In the genomic region with DNA sequence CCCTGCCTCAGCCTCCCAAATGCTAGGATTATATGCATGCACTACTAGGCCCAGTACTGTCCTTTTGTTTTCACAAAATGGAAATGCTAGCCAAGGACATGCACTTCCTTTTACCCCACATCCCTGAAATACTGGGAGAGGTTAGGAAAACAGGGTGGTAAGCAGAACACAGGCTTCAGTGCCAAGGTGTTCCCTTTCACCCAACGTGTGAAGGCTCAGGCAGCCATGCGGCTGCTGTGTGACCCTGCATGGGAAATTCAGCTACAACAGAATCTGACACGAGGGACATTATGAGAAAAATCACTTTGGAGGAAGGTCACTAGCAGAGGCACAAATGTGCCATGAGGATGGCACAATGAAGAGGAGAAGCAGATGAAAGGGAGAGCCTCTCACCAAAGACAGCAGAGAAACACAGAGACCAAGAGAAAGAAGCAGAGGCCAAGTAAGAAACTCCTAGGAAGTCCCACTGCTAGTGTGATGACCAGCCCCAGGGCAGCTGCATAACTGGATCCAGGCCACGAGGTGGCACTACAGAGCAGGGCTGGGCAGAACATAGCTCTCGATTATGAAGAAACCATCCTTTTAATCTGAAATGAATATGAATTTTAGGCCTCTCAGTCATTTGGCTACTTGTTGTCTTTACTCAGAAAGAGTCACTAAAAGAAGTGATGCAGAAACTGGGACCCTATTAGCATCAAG, we compare ENCODE assay signal across 8 mouse cellular contexts. TPM values are rescaled to one million over a fixed set of nuclear protein-coding genes. Genes with fewer than 3 reads are reported as not detected.
DNase-seq lines count a peak whose midpoint lies in the region; ATAC-seq and TF ChIP-seq lines count a peak whose summit lies in the region.
"Had no signal": no experiment of that assay in that cellular context is flagged by ENCODE, and none has a peak within 500 bp of the region (broad histone marks: within the 10 kb centered on the region; RNA-seq: fewer than 3 reads in every experiment).

No protein-coding gene starts in this region.

- peak; percentile 31 for DNase-seq in MEL-GATA-1-ER (ENCODE audit: extremely low read depth, low read depth)
- peak; percentile 55 to 67 for DNase-seq in adrenal gland, postnatal 4 days (ENCODE audit: low spot score in 2 of 2)
- DNase-seq in embryonic facial prominence, embryonic 14.5 days (ENCODE audit: low spot score): peak; percentile 55
- DNase-seq in heart, postnatal 14 days: peak; percentile 87 to 90
- peak; percentile 73 to 78 for DNase-seq in layer of hippocampus, postnatal 10 days (ENCODE audit: low spot score in 2 of 2)

- no peaks in the 10 kb centered on the region for H3K9me3 ChIP-seq in embryonic facial prominence, embryonic 14.5 days (ENCODE audit: control insufficient read depth, low read length)
- H3K9me3 ChIP-seq: limb, embryonic 13.5 days had no signal

- no peak for TF ChIP-seq POLR2A in small intestine, adult 2 months (IDR thresholded peaks at IDR 0.05; ENCODE audit: low read depth, low read length)

- ATAC-seq in embryonic facial prominence, embryonic 14.5 days (ENCODE audit: low read depth): no peak
- ATAC-seq in megakaryocyte progenitor cell, adult 5-6 weeks (replicated peaks; ENCODE audit: poor library complexity): peak; percentile 88

- no peak overlapping the region for H3K4me2 ChIP-seq in embryonic facial prominence, embryonic 14.5 days (ENCODE audit: low read depth, low read length)
- H3K4me2 ChIP-seq: limb, embryonic 13.5 days had no signal

- H3K27ac ChIP-seq in embryonic facial prominence, embryonic 14.5 days (replicated peaks; ENCODE audit: low read depth, low read length): no peak overlapping the region
- no peak overlapping the region for H3K27ac ChIP-seq in small intestine, adult 2 months (ENCODE audit: insufficient read depth, low read depth, low read length)
- H3K27ac ChIP-seq: limb, embryonic 13.5 days had no signal

- H3K9ac ChIP-seq in embryonic facial prominence, embryonic 14.5 days (ENCODE audit: low read depth, low read length): no peak overlapping the region
- H3K9ac ChIP-seq: limb, embryonic 13.5 days had no signal

- WGBS in embryonic facial prominence, embryonic 14.5 days: 52% methylated on average over 5 of the region's 5 CpGs
- 48% methylated on average over 5 of the region's 5 CpGs for WGBS in small intestine, adult 2 months

- peaks cover 88% of the 10 kb centered on the region for H3K36me3 ChIP-seq in embryonic facial prominence, embryonic 14.5 days (ENCODE audit: control insufficient read depth, insufficient read depth, low read length)
- peaks cover 60% of the 10 kb centered on the region for H3K36me3 ChIP-seq in small intestine, adult 2 months (ENCODE audit: control insufficient read depth, insufficient read depth, low read length)

- H3K4me3 ChIP-seq in embryonic facial prominence, embryonic 14.5 days (ENCODE audit: low read depth, low read length): no peak overlapping the region
- H3K4me3 ChIP-seq in small intestine, adult 2 months (ENCODE audit: low read depth, low read length): no peak overlapping the region
- H3K4me3 ChIP-seq: limb, embryonic 13.5 days had no signal

- TF ChIP-seq CTCF in small intestine, adult 2 months (IDR thresholded peaks at IDR 0.05; ENCODE audit: extremely low read depth, insufficient read length, insufficient replicate concordance, low read depth, low read length): peak; percentile 92; the same call in 1 of the 2 replicates

- no peaks in the 10 kb centered on the region for H3K4me1 ChIP-seq in embryonic facial prominence, embryonic 14.5 days (ENCODE audit: control insufficient read depth, insufficient read depth, low read length)
- H3K4me1 ChIP-seq in small intestine, adult 2 months (ENCODE audit: control insufficient read depth, insufficient read depth, insufficient read length, low read length): no peaks in the 10 kb centered on the region
- H3K4me1 ChIP-seq: limb, embryonic 13.5 days had no signal

- intact Hi-C loops in heart, postnatal 14 days (cut with DNase I): loop anchor here (1.0 to 10.0 kb wide), 4 partner anchors 54 to 292 kb away; partner anchors contain the start of genes S100a6 and S100a7a

- H3K27me3 ChIP-seq in embryonic facial prominence, embryonic 14.5 days (replicated peaks; ENCODE audit: control insufficient read depth, insufficient read depth, low read length): no peaks in the 10 kb centered on the region
- H3K27me3 ChIP-seq in small intestine, adult 2 months (ENCODE audit: control insufficient read depth, insufficient read depth, low read length): no peaks in the 10 kb centered on the region
- H3K27me3 ChIP-seq: limb, embryonic 13.5 days had no signal

RNA-seq across cellular contexts. Expression of gene Ints3, which starts 21.0 kb away (rescaled TPM):
- 10 to 100 TPM; 56.4 to 57.6 TPM for total RNA-seq in adrenal gland, postnatal 4 days (2021)
- polyA plus RNA-seq in embryonic facial prominence, embryonic 14.5 days (2014; fragmentation: Nextera tagmentation; extraction: Ambion mirVana): 26.0 and 31.8 TPM in 2 replicates
- 10 to 100 TPM; 26.4 to 27.2 TPM for total RNA-seq in heart, postnatal 14 days (2021)
- total RNA-seq in layer of hippocampus, postnatal 10 days (2021): 10 to 100 TPM; 59.6 to 61.2 TPM
- 17.5 and 20.2 TPM in 2 replicates for total RNA-seq in megakaryocyte progenitor cell, adult 5-6 weeks (2015)
- total RNA-seq in megakaryocyte progenitor cell, adult 5-6 weeks (2017): 21.6 and 24.7 TPM in 2 replicates
- polyA plus RNA-seq in small intestine, adult 2 months (2012; rRNA removed): 13.6 and 22.4 TPM in 2 replicates

RNA-seq across cellular contexts. Expression of gene Slc27a3, which starts 22.7 kb away (rescaled TPM):
- 10 to 100 TPM; 76.7 to 83.4 TPM for total RNA-seq in adrenal gland, postnatal 4 days (2021)
- polyA plus RNA-seq in embryonic facial prominence, embryonic 14.5 days (2014; fragmentation: Nextera tagmentation; extraction: Ambion mirVana): 24.3 and 26.2 TPM in 2 replicates
- 1 to 10 TPM; 1.9 to 2.6 TPM for total RNA-seq in heart, postnatal 14 days (2021)
- 10 to 100 TPM; 18.6 to 21.5 TPM for total RNA-seq in layer of hippocampus, postnatal 10 days (2021)
- 0.17 and 0.32 TPM in 2 replicates for total RNA-seq in megakaryocyte progenitor cell, adult 5-6 weeks (2015)
- 0.27 and 0.83 TPM in 2 replicates for total RNA-seq in megakaryocyte progenitor cell, adult 5-6 weeks (2017)
- 3.7 and 5.9 TPM in 2 replicates for polyA plus RNA-seq in small intestine, adult 2 months (2012; rRNA removed)

RNA-seq across cellular contexts. Expression of gene Npr1, which starts 53.2 kb away (rescaled TPM):
- total RNA-seq in adrenal gland, postnatal 4 days (2021): 100 to 1,000 TPM; 120 to 121 TPM
- 6.7 and 8.2 TPM in 2 replicates for polyA plus RNA-seq in embryonic facial prominence, embryonic 14.5 days (2014; fragmentation: Nextera tagmentation; extraction: Ambion mirVana)
- total RNA-seq in heart, postnatal 14 days (2021): 10 to 100 TPM; 25.8 to 33.1 TPM
- total RNA-seq in layer of hippocampus, postnatal 10 days (2021): 1 to 10 TPM; 5.2 to 6.6 TPM
- total RNA-seq in megakaryocyte progenitor cell, adult 5-6 weeks (2015): not detected in 2 replicates
- total RNA-seq in megakaryocyte progenitor cell, adult 5-6 weeks (2017): not detected in 2 replicates
- polyA plus RNA-seq in small intestine, adult 2 months (2012; rRNA removed): 5.1 and 5.9 TPM in 2 replicates

Comparison
In these comparisons a context has a peak if more than half of its experiments do, and no peak if none do; other contexts are left out.
1. DNase-seq: peak in every context shown above with its lines; median percentile 88 in heart, postnatal 14 days; 76 in layer of hippocampus, postnatal 10 days; 61 in adrenal gland, postnatal 4 days; 55 in embryonic facial prominence, embryonic 14.5 days; 31 in MEL-GATA-1-ER.
2. RNA of gene Slc27a3, which starts 22.7 kb away (total RNA-seq): 76.7 to 83.4 TPM in adrenal gland, postnatal 4 days and 18.6 to 21.5 TPM in layer of hippocampus, postnatal 10 days; 1.9 to 2.6 TPM in heart, postnatal 14 days and 0.17 to 0.83 TPM in megakaryocyte progenitor cell, adult 5-6 weeks; every median in the first group is over 4 times any median in the second.
3. RNA of gene Npr1, which starts 53.2 kb away (total RNA-seq): 120 to 121 TPM in adrenal gland, postnatal 4 days, 25.8 to 33.1 TPM in heart, postnatal 14 days and 5.2 to 6.6 TPM in layer of hippocampus, postnatal 10 days; not detected in megakaryocyte progenitor cell, adult 5-6 weeks; every median in the first group is over 4 times any median in the second.